Mouse (Mus musculus) layer of hippocampus, adult 11-12 months (tissue): ENCODE measurements at regions not wholly inside any gene's neighbourhood (a gene's known extent, or its start where the extent isn't known, plus 50 kb on each side); places are given as distances from the start of the nearest gene placed in this dataset.

Experiments used
- DNase-seq: peaks from one replicate; pipeline ENCODE4 v3.0.0; 2022; ENCODE audit warnings: low spot score

- DNase-seq = peak; percentile 5
Measured at GRCm38 (mm10) chr10:44730721-44731120, 202.4 kb upstream of the Prdm1 start.

DNA sequence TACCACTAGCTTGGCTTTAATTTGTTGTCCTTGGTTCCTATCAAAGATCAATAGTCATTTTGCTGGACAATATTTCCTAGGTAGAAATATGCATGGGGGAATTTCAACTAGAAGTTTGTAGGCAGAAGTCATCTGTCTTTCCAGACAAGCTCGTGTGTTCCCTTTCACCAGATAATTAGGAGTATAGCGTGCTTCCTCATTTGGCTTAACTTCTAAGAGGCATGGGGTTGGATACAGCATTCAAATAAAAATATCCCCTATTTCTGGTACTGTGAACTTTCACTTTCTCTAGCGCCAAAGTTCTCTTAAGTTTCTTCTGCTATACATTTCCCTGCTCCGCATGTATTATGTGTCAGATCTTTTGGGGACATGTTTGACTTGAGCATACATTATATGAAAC lies 200.7 kb upstream of the Prdm1 start:
- DNase-seq = no peak

- DNase-seq = no peak
Measured at GRCm38 (mm10) chr10:44724575-44724974, 196.3 kb upstream of the Prdm1 start.

GRCm38 (mm10) chr10:44723845-44724244 lies 195.5 kb upstream of the Prdm1 start:
- DNase-seq = no peak

DNA sequence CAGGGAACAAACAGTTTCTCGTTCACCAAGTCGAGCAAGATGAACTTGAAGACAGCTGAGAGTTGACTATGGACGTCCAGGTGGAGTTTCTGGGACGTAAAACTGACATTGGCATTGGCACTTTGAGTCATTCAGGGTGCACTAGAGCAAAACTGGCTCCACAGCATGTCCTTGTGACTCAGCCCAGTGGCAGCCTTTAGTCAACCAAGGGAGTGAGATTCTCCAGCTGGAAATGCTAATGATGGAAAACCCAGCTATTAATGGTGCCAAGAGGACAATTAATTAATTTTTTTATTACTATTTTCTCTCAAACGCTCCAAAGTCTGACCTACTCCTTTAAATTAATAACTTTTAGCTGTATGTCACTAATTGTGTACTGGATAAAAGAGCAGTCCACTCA lies 195.0 kb upstream of the Prdm1 start:
- no peak for DNase-seq

DNA sequence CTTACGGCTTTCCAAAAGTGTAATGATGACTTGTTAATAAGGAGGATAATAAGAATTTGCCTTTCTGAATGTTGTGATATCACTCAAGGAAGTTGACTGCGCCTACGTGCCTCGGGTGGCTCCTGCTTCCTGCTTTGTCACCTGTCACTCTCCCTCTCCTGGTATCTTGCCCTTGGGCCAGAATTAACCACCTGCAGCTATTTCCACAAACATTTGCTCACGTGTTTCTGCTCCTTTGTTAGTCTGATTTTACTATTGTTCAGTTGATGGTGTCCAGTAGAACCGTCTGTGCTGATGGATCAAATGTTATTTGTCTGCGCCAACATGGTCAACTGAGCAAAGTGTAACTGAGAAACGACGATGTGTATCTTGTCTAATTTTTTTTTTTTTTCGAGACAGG lies 193.4 kb upstream of the Prdm1 start:
- DNase-seq = no peak

DNA sequence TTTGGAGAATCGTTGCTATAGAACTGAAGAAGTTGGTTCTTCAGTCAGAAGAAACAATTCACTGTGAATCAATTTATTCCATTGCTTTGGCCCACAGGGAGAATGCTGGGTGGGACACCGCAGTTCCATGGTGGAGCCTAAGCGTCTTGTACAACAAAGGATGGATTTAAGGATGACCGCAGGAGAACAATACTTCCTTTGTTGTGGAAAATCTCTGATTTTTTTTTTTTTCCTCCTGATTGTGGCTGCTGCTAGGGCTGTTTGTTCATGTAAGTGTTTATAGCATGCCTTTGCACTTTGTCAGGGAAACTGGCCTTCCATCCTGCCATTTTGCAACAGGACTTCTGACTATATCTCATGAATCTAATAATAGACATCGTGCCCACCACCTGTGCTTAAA lies 188.3 kb upstream of the Prdm1 start:
- DNase-seq = no peak

GRCm38 (mm10) chr10:44715902-44716301 lies 187.6 kb upstream of the Prdm1 start:
- no peak for DNase-seq

GRCm38 (mm10) chr10:44708830-44709229 lies 180.5 kb upstream of the Prdm1 start:
- DNase-seq = no peak

GRCm38 (mm10) chr10:44704143-44704542 lies 175.8 kb upstream of the Prdm1 start:
- no peak for DNase-seq

DNA sequence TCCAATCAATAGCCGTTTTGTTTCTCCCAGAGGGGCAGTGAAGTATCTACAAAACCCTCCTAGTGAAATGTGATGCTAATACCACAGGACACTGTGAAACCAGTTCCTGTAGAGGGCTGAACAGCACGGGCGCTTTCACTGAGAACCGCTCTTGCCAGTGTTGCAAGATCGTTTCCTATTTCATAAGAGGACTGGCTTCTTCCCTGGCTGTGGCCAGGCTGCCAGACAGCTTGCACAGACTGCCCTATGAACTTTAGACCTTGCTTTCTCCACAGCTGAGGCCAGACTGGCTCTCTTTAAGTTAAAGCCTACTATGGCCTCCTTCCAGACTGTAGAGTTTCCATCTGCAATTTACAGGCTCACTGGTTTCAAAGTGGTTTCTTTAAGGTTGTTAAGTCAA lies 173.8 kb upstream of the Prdm1 start:
- peak; percentile 31 for DNase-seq

DNA sequence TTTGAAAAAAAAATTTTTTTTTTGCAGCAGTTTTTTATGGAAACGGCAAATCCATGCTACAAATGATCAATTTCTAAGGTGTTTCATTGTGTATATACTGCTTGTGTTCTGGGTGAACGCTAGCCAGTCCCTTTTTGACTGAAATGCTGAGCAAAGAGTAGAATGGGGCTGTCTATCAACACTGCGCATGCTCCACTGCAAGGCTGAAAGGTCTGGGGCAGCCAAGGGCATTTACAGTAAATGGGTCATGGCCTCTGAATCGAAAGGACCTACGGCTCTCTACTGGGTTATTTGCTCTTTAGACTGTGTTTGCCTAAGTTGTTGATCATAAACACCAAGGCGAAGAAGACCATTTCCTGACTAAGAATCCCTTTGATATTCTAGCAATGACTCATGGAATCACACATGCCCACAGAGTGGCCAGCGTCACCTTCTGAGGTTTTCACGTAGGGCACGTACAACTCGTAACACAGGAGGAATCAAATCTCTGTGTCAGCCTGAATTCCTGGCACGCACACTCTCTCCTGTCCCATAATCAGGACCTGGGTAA lies 171.8 kb upstream of the Prdm1 start:
- DNase-seq = no peak

DNA sequence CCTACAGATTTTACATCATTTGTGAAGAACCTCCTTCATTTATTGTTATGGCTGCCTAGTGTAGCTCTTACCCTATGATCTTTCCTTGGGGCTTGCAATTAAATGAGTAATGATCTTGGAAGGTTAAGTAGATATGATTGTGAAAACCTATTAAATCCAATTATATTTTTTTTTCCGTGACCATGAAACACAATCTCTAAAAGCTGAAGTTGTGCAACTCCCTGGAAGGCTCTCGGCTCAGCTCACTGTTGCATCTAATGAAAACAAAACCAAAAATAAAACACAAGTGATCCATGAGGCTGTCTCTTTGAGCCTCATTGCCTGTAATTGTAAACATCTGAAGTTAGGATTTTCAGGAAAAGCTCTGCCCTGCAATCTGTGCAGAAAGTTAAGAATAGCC lies 169.7 kb upstream of the Prdm1 start:
- DNase-seq = no peak

- DNase-seq = no peak
Measured at GRCm38 (mm10) chr10:44696973-44697372, 168.7 kb upstream of the Prdm1 start.

DNA sequence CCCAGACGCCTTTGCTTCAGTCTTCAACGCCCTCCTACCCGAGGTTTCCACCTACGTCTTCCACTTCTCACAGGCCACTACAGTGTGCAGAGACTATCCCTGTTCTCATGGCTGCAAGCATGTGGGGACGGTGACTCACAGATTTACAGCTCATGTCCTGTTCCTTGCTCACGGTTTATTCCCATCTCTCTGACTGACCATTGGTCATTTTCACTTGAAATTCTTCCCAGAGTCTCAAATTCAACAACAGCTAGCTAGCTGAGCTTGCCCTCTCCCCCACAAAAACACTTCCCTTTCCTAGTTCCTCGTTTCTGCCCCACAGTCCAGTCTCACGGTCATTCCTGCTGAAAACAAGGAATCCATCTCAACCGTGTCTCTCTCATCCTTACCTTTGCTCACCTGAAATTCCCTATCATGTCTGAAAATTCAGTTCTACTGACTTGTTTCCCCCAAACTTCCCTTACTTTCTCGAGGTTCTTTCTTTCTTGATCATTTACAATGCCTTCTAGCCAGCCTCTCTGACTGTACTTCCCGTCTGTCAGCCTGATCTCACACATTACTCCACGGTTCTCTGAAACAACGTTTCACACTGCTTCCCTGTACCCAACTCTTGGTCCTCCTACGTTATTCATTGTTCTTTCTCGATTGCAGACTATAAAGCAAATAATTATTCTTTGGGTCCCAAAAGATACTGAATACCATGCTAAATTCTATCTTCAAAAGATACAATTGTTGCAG lies 163.5 kb upstream of the Prdm1 start:
- peak; percentile 16 for DNase-seq

GRCm38 (mm10) chr10:44688555-44688954 lies 160.3 kb upstream of the Prdm1 start:
- DNase-seq = no peak

DNA sequence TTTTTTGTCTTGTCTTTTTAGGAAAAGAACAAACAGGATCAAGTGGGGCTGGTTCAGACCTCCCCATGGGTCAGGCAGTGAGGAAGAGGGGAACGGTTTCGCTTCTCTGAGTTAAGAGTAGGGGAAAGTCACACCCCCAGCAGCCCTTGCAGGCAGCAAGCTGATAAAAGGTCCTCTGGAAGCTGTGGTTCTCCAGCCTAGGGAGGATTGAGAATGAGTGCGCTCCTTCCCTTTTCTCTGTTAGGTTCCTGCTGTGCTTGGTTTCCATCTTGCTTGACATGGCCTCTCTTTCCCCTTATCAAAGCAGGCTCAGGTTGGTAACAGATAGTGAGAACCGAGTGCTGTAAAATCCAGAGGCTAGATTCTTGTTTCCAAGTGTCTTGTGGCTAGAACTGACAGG lies 157.8 kb upstream of the Prdm1 start:
- no peak for DNase-seq

GRCm38 (mm10) chr10:44685215-44685614 lies 156.9 kb upstream of the Prdm1 start:
- DNase-seq = no peak

DNA sequence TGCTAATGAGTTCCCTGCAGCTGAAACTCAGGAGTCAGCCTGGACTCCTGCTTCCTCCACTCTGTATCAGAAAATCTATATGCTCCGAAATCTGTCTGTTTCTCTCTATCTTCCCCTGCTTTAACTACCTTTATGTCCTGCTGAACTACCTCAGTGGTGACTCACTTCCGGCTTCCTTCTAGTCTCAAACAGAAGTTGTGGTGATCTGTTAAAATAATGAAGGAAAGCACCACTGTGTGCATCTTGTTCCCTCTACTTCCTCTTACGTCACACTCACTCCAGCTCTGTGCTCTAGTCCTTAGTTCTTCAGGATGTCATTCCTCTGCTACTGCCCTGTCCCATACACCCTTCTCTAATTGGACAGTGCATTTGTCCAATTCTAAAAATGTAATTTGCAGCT lies 148.2 kb upstream of the Prdm1 start:
- DNase-seq = no peak

DNA sequence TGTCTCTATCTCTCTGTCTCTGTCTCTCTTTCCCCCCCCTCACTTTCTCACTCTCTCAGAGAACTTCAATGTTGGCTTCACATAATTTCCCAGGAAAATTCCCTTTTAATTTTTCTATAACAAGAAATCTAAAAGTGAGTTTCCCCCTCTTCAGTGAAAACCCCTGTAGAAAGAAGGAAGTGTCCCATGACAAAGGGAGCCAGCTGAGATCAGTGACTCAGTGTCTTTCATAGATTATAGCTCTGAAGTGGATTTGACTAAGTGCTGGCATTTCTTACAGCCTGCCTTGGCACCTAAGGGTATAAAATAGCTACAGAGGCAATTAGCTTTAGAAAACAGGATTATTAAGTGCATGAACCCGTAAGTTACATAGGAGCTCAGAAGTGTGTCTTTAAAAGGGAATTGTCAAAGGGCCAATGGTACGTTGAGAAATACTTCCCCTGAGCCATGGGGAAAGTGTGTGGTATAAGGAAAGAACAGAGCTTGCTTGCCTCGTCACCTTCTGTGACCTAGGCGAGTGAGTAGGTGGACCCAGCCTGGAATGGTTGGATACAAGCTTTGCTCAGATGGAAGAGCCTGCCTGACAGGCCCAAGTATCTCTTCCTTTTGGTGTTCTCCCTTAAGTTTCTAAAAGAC lies 137.3 kb upstream of the Prdm1 start:
- no peak for DNase-seq

DNA sequence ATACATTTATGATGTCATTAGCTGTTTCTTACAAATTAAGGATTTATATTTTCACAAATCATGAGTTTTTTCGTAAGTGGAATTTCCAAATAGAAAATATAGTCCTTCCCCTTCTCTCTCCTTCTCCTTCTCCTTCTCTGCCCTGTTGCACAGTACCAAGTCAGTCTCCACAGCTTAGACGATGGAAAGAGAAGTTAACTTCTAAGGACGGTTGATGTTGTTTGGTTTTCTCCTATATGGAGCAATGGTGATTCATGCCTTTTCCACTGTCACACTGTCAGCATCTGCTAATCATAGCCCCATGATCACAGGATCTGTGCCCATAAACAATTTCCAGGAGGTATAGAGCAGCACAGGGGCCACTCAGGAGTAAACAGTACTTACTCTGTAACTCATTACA lies 131.2 kb upstream of the Prdm1 start:
- no peak for DNase-seq

DNA sequence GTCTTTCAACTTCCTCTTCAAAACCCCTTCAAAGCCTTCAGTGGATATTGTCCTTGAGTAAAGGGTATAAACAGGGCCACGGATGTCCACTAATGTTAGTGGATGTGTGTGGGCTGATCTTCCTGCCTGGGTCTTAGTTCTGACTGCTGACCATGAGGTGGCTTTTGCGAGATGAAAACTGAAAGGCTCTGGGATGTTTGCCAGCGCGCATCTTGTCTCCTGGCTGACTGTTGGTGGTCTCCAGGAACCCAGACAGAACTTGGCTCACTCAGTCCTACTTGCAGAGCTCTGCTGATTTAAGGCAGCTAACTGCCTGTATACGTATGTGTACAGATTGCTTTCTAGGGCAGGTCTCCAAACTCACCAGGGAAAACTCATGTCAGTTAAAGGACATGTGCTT lies 125.5 kb upstream of the Prdm1 start:
- no peak for DNase-seq

DNA sequence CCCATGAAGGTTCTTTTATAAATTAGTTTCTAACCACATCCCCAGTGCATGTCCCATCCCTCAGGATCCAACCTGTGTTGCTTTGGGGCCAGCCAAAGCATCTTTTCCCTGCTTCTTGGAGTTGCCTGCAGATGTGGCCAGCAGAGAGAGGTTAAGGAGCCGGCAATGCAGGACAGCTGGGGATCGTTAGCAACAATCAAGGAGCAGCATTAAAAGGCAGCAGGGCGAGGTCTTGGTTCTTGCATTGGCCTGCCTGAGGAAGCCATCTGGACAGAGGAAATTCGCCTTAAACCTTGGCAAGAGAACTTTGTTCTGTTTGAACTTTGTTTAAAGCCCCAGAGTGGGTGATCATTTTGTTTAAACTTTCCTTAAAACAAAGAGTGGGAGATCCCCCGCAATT lies 118.7 kb upstream of the Prdm1 start:
- DNase-seq = no peak

DNA sequence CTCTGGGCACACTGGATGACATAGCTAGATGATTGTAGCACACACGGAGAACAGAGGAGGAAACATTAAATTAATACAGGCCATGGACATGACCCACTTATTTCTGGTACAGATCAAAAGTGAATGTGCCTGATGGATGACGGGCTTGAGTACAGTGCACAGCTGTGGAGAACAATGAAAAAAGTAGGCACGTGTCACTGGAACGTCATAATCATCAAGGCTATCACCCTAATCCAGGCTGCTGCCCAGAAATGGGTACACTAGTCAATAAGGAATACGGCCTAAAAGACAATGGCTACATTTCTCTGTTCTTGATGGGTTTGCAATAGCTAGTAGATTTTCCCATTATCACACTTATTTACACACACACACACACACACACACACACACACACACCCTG lies 118.3 kb upstream of the Prdm1 start:
- DNase-seq = no peak
